Mouse (Mus musculus) megakaryocyte progenitor cell, adult 5-6 weeks (primary cell): Measurements from ENCODE around the gene Mpst. TPM values are rescaled to one million over a fixed set of nuclear protein-coding genes. Genes with fewer than 3 reads are reported as not detected.

Source experiments
- total RNA-seq, 2 experiments: library from RNA; stranded (forward) in 1 of 2; stranded (reverse) in 1 of 2; fragments of 157-497, 149-512 nt in 1 of 2; fragments of 200-1000 nt in 1 of 2; gene quantifications; 2 replicates each; pipeline versions ENCODE4 v1.2.3 to v1.2.4; 2015 to 2017

Mpst gene
- total RNA-seq, 2 experiments from 2014 or later, result 5.9 to 37.3 TPM

Other genes with a start within 250 kb of the Mpst start
- 45.1 and 48.6 TPM in 2 replicates for gene Ift27, start 232.3 kb upstream of the Mpst start, total RNA-seq (2015)
- gene Ift27, start 232.3 kb upstream of the Mpst start, total RNA-seq (2017), result 9.7 and 16.5 TPM in 2 replicates
- gene Pvalb, start 200.0 kb upstream of the Mpst start, total RNA-seq (2015), result not detected in 2 replicates
- gene Pvalb, start 200.0 kb upstream of the Mpst start, total RNA-seq (2017), result not detected in 2 replicates
- gene Ncf4, start 161.6 kb upstream of the Mpst start, total RNA-seq (2015), result 128 and 151 TPM in 2 replicates
- gene Ncf4, start 161.6 kb upstream of the Mpst start, total RNA-seq (2017), result 77.4 and 119 TPM in 2 replicates
- 4.2 and 4.7 TPM in 2 replicates for gene Csf2rb2, start 100.7 kb upstream of the Mpst start, total RNA-seq (2015)
- gene Csf2rb2, start 100.7 kb upstream of the Mpst start, total RNA-seq (2017), result 0.98 and 1.7 TPM in 2 replicates
- 52.6 and 56.2 TPM in 2 replicates for gene Csf2rb, start 80.7 kb upstream of the Mpst start, total RNA-seq (2015)
- gene Csf2rb, start 80.7 kb upstream of the Mpst start, total RNA-seq (2017), result 48.5 and 55.8 TPM in 2 replicates
- not detected in 2 replicates for gene Tex33, start 10.5 kb upstream of the Mpst start, total RNA-seq (2015)
- gene Tex33, start 10.5 kb upstream of the Mpst start, total RNA-seq (2017), result not detected in 2 replicates
- 23.3 and 37.7 TPM in 2 replicates for gene Tst, start 509 bp upstream of the Mpst start, total RNA-seq (2015)
- gene Tst, start 509 bp upstream of the Mpst start, total RNA-seq (2017), result 9.8 and 16.2 TPM in 2 replicates
- 7.6 and 8.0 TPM in 2 replicates for gene Kctd17, start 22.1 kb downstream of the Mpst start, total RNA-seq (2015)
- 8.3 and 10.3 TPM in 2 replicates for gene Kctd17, start 22.1 kb downstream of the Mpst start, total RNA-seq (2017)
- gene Tmprss6, start 62.2 kb downstream of the Mpst start, total RNA-seq (2015), result not detected in 2 replicates
- not detected in 2 replicates for gene Tmprss6, start 62.2 kb downstream of the Mpst start, total RNA-seq (2017)
- 0.54 TPM in 2 replicates for gene Il2rb, start 88.9 kb downstream of the Mpst start, total RNA-seq (2015)
- gene Il2rb, start 88.9 kb downstream of the Mpst start, total RNA-seq (2017), result 0.04 and 0.10 TPM in 2 replicates
- 4.8 and 5.3 TPM in 2 replicates for gene C1qtnf6, start 125.0 kb downstream of the Mpst start, total RNA-seq (2015)
- 0.30 and 0.46 TPM in 2 replicates for gene C1qtnf6, start 125.0 kb downstream of the Mpst start, total RNA-seq (2017)
- gene Sstr3, start 138.3 kb downstream of the Mpst start, total RNA-seq (2015), result not detected in 2 replicates
- not detected in 2 replicates for gene Sstr3, start 138.3 kb downstream of the Mpst start, total RNA-seq (2017)
- gene Rac2, start 166.4 kb downstream of the Mpst start, total RNA-seq (2015), result 402 and 432 TPM in 2 replicates
- gene Rac2, start 166.4 kb downstream of the Mpst start, total RNA-seq (2017), result 164 and 243 TPM in 2 replicates
- 34.6 and 45.8 TPM in 2 replicates for gene Cyth4, start 190.6 kb downstream of the Mpst start, total RNA-seq (2015)
- 74.9 and 87.2 TPM in 2 replicates for gene Cyth4, start 190.6 kb downstream of the Mpst start, total RNA-seq (2017)